Mouse (Mus musculus) erythroblast, adult 5-6 weeks (primary cell): ENCODE results near the gene Dnajc8. TPM values are rescaled to one million over a fixed set of nuclear protein-coding genes. Genes with fewer than 3 reads are reported as not detected.
A peak's percentile ranks its signal among the peaks of the same experiment; 100 is the strongest.

Experiments
- ATAC-seq: replicated peaks from 2 replicates; pipeline ENCODE4 v1.8.0; 2016; ENCODE audit warnings: moderate number of reproducible peaks, mild to moderate bottlenecking, moderate TSS enrichment, inconsistent platforms; ENCODE audit not compliant: poor library complexity, low FRiP score, severe bottlenecking
- total RNA-seq, 2 experiments: library from RNA; stranded (forward) in 1 of 2; stranded (reverse) in 1 of 2; fragments of 150-400 nt in 1 of 2; fragments of 200-764, 138-1000 nt in 1 of 2; gene quantifications; 2 replicates each; pipeline versions ENCODE4 v1.2.3 to v1.2.4; 2015 to 2017; ENCODE audit warnings: low replicate concordance in 2 of 2

Gene Dnajc8
- total RNA-seq (2015; ENCODE audit: low replicate concordance) (75.0 and 117 TPM in 2 replicates), total RNA-seq (2017; ENCODE audit: low replicate concordance) (262 and 314 TPM in 2 replicates)

DNA sequence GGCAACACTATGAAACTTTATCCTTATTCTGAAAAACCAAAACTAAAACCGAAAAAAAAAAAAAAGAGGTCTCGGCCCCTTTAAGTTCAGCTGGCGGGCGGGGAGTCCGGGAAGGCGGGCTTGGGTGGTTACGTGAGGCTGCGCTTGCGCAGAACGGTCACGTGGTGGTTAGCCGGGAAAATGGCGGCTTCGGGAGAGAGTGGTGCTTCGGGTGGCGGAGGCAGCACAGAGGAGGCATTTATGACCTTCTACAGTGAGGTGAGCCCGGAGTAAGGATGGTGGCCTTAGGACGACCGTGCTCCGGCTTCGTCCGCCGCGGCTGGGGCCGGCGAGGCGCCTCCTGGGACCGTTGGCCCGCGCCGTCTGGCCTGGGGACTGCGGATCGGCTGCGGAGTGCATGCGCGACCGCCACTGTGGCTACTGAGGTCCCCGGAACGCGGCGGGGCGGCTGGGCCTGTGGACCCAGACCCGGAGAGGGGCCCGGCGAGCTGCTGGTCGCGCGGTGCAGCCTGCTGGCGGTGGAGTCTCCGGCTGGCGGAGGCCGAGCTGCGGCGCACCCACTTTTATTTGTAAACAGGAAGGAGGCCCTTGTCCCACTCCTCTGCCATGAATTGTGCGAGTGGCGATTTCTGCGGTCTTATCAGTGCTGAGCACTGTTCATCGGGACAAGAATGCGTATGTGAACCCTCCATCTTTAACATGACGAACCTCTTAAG is at the start of gene Dnajc8:
Gene Dnajc8, plus strand, starts transcription at position 145 of the 716 bp plus-strand sequence.
- ATAC-seq: peak; percentile 58

DNA sequence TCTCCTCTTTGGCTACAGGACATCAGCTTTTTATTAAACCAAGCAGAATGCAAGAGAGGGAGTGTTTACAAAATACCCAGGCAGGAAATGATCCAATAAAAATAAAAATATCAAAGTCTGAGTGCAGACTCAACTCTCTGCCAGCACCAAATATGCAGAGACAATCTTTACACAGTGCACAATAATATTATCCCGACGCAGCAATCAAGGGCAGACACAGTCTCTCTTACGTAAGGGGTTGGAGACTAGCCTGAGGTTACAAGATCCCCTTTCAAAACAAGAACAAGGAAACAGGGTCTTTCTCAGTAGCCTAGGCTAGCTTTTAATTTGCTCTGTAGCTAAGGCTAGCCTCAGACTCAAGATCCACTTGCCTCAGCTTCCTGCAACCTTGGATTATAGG is 46.8 kb upstream of the Dnajc8 start:
- no peak for ATAC-seq

- no peak for ATAC-seq
Observed at GRCm38 (mm10) chr4:132488976-132489375, 46.4 kb upstream of the Dnajc8 start.

GRCm38 (mm10) chr4:132490273-132491010 is 44.9 kb upstream of the Dnajc8 start:
- ATAC-seq: no peak

- no peak for ATAC-seq
Observed at GRCm38 (mm10) chr4:132491057-132491456, 44.3 kb upstream of the Dnajc8 start.

DNA sequence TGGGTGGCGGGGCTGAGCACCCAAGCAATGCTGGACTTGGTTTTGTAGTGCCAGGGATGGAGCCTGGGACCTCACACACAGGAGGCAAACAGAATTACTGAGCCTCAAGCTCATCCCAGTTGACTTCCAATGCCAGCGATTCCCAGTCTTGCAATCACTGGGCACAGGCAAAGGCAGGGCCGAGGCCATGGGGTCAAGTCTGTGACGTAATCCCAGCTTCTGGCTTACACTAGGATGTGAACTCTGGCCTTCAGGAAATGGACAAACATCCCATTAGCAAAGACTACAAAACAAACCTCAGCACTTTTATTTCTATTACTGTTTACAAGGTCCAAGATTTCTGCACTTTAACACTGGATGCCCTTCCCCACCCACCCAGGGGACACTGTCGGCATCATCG is 43.6 kb upstream of the Dnajc8 start:
- no peak for ATAC-seq

- no peak for ATAC-seq
Observed at GRCm38 (mm10) chr4:132492178-132493060, 42.9 kb upstream of the Dnajc8 start.

DNA sequence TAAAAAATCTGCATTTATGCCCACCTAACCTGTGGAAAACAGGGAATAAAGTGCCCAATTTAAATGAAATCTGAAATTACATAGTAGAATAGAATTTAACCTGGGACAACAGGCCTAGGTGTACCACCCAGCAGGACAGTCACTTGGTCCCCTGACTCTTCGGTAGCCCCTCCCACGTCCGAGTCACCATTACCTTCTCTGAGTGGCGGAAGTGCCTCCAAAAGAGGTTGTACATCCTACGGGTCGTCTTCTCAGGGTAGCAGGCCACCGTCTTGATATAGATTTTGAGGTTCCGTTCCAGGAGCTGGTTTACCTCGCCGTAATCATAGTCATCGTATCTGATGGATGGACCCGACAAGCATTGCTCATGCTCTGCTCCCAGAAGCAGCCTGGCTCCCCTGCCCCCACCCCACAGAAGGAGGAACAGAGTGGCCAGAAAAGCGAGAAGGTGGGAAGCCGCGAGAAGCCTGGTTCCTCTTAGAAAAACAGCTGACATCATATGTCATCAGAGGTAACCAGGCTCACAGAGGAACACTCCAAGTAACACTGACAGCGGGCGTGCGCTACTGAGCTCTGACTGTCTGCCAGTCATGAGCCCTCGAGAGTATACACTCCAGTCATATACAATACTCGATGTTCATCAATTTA is 41.0 kb upstream of the Dnajc8 start:
- no peak for ATAC-seq

DNA sequence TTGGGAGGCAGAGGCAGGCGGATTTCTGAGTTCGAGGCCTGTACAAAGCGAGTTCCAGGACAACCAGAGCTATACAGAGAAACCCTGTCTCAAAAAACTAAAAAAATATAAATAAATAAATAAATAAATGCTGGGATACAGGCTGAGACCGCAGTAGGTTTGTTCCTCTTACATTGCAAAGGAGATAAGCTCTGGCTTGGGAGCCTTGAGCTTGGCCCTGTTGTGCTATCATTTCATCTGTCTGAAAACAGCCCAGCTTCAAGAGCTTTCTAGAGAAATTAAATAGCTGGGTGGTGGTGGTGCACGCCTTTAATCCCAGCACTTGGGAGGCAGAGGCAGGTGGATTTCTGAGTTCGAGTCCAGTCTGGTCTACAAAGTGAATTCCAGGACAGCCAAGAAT is 33.7 kb upstream of the Dnajc8 start:
- no peak for ATAC-seq

DNA sequence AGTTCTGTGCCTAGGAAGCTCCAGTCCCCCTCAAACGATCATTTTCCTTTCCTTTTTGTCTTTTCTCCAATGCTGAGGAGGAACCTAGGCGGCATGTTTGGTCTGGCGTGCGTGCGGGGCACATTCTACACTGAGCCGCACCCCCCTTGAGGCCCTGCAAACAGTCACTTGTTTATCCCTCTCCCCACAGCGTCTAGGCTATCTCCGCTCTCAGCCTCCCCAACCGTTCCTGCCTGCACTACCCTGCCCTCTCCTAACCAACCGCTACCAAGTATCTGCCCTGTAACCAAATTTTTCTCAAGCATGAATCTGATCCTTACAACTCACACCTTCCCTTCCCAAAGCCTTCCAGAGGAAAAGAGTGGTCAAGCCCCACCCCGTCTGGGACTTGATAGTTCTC is 32.0 kb upstream of the Dnajc8 start:
- 0 out of 2 replicates have a peak, but pooled peaks have one; percentile 17 for ATAC-seq

DNA sequence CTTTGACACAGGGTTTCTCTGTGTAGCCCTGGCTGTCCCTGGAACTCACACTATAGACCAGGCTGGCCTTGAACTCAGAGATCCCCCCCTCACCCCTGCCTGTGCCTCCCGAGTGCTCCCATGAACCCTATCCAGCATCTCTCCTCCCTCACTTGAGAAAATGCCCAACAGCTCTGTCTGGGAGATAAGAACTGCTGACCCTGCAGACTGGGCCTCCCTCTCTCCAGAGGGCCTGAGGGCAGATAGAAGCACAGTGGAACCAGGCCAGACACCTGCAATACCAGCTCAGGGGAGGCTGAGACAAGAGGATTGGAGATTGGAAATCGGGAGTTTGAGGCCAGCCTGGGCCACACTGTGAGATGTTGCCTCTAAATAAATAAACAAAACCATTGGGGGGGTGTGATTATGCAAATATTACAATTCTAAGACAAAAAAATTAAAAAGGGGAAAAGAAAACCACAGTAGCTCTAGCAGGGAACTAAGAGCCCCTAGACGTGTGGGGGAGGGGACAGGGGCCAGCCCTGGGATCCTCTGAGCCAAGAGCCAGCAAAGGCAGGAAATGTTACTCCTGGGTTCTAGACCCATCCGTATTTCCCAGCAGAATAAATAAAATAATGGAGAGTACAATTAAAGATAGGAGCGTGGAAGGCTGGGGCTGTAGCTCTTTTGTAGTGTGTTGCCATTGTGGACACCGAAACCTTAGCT is 30.2 kb upstream of the Dnajc8 start:
- no peak for ATAC-seq

GRCm38 (mm10) chr4:132505800-132506199 is 29.6 kb upstream of the Dnajc8 start:
- no peak for ATAC-seq

GRCm38 (mm10) chr4:132506250-132506649 is 29.1 kb upstream of the Dnajc8 start:
- ATAC-seq: no peak

- no peak for ATAC-seq
Observed at GRCm38 (mm10) chr4:132507210-132507609, 28.1 kb upstream of the Dnajc8 start.

GRCm38 (mm10) chr4:132509621-132510296 is 25.6 kb upstream of the Dnajc8 start:
- peak; percentile 12 for ATAC-seq

GRCm38 (mm10) chr4:132510352-132510798 is 25.0 kb upstream of the Dnajc8 start, which contains the start of gene Sesn2:
TSS of gene Sesn2 (minus strand) at chr4:132510501.
- ATAC-seq: peak; percentile 83

DNA sequence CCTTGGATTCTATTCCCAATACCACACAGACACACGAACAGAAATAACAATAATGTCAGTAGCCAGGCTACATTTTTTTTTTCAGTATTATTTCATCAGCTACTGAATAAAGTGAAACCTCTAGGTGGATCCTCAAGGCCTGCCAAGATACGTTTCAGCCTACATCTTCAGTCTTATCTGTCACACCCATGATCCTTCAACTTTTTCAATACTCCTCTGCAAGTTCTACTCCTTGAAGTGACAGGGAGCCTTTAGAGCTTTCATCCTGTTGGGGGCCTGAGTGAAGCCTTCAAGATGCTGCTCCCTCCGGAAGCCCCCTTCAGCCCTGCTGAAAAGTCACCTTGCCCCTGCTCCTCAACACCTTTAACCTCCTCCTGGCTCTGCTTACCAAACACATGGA is 23.3 kb upstream of the Dnajc8 start:
- ATAC-seq: 0 out of 2 replicates have a peak, but pooled peaks have one; percentile 14
